Mouse (Mus musculus) thymus, adult 2 months (tissue): ENCODE measurements around the gene Erbb4.

ENCODE experiments used
- CTCF ChIP-seq: fragments of 200-500 bp; IDR thresholded peaks from 2 replicates; pipeline ENCODE4 v1.5.1; 2012; ENCODE audit warnings: mild to moderate bottlenecking, control low read depth, low read length, moderate library complexity, borderline replicate concordance; ENCODE audit not compliant: control insufficient read depth, poor library complexity, insufficient read depth; ENCODE audit errors: extremely low read depth
- POLR2A ChIP-seq: fragments of 200-500 bp; IDR thresholded peaks from 2 replicates; pipeline ENCODE4 v1.6.1; 2012; ENCODE audit warnings: mild to moderate bottlenecking, low read length, control low read depth, moderate library complexity; ENCODE audit not compliant: control insufficient read depth, poor library complexity, insufficient read depth; ENCODE audit errors: extremely low read depth

DNA sequence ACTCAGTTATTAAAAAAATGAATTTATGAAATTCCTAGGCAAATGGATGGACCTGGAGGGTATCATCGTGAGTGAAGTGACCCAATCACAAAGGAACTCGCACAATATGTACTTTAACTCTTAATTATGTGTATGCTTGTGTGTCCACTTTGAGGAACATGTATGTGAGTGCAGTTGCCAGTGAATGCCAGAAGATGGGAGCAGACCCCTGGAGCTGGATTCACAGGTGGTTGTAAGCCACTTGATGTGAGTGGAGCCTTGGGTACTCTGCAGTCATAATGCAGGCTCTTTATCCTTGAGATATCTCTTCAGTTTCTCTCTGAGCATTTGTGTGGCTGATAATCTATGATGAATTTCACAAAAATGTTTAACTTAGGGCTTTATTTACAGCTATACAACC is 957.3 kb downstream of the Erbb4 start:
- TF ChIP-seq CTCF, result no peak
- TF ChIP-seq POLR2A, result no peak
